Mouse (Mus musculus) kidney, embryonic 16.5 days (tissue): ENCODE results near the gene Rnf169. TPM values are rescaled to one million over a fixed set of nuclear protein-coding genes. Genes with fewer than 3 reads are reported as not detected.

Experiments used
- ATAC-seq: fragments of 200-750 bp; cut with Nextera tagmentation; 2 replicates; pipeline ENCODE4 v1.8.0; 2017; ENCODE audit warnings: moderate TSS enrichment; ENCODE audit not compliant: low FRiP score, low TSS enrichment
- H3K27ac ChIP-seq: fragments of 300-500 bp; sonication (generic); 2 replicates; pipeline ENCODE4 v1.5.1; 2014; ENCODE audit warnings: low read length
- H3K27me3 ChIP-seq: fragments of 300-500 bp; sonication (generic); 2 replicates; pipeline ENCODE4 v1.6.1; 2014; ENCODE audit warnings: low read length, control low read depth, mixed read lengths; ENCODE audit not compliant: insufficient read depth
- H3K36me3 ChIP-seq: fragments of 300-500 bp; sonication (generic); 2 replicates; pipeline ENCODE4 v1.6.1; 2014; ENCODE audit warnings: low read length, control low read depth, mixed read lengths; ENCODE audit not compliant: insufficient read depth
- H3K4me1 ChIP-seq: fragments of 300-500 bp; sonication (generic); 2 replicates; pipeline ENCODE4 v1.6.1; 2014; ENCODE audit warnings: low read length, control low read depth, mixed read lengths; ENCODE audit not compliant: insufficient read depth
- H3K4me2 ChIP-seq: fragments of 300-500 bp; sonication (generic); replicated peaks from 2 replicates; pipeline ENCODE4 v1.6.1; 2014; ENCODE audit warnings: low read depth, low read length
- H3K4me3 ChIP-seq: fragments of 300-500 bp; sonication (generic); 2 replicates; pipeline ENCODE4 v1.5.1; 2014; ENCODE audit warnings: mild to moderate bottlenecking, low read length
- H3K9ac ChIP-seq: fragments of 300-500 bp; sonication (generic); replicated peaks from 2 replicates; pipeline ENCODE4 v1.6.1; 2014; ENCODE audit warnings: low read length
- H3K9me3 ChIP-seq: fragments of 300-500 bp; sonication (generic); 2 replicates; pipeline ENCODE4 v1.6.1; 2016; ENCODE audit warnings: low read length, control low read depth
- WGBS: fragments of 180-500 bp; shearing (Covaris S2); extraction: QIAGEN DNeasy Blood & Tissue Kit; methylation state at CpG from one replicate; pipeline ENCODE4 v1.1.7; 2014; 5-methylcytosine and 5-hydroxymethylcytosine counted together
- polyA plus RNA-seq: library from polyadenylated mRNA; unstranded; fragments of >200 nt; fragmentation: Nextera tagmentation; extraction: Ambion mirVana; gene quantifications from 2 replicates; pipeline ENCODE4 v1.2.1, GENCODE M21; 2015

Rnf169 gene
- 5.6 and 6.1 TPM in 2 replicates for polyA plus RNA-seq

DNA sequence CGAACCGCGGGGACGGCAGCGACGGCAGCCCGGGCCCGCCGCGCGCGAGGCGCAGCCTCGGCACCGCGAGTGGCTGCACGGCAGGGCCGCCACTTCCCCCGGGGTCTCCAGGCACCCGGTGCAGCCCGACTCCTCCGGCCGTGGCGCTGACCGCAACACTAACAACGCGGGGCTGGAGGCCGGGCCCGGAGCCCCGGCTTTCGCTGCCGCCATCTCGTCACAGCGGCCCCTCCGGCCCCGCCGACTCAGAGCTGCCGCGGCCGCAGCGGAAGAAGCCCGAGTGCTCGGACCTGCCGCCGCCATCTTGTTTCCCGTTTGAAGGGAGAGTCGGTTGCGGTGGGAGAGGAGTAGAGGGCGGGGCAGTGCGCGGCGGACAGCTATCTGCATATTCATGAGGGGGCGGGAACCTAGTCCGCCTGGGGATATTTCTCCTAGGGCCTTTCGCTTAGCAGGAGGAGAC is at the start of gene Rnf169:
Gene Rnf169, minus strand, starts transcription at position 317 of the 460 bp plus-strand sequence.
- Histone ChIP-seq H3K4me1 (peaks cover 30% of the 10 kb centered on the region), H3K9me3 (no peaks in the 10 kb centered on the region; the same call in 1 of the 2 replicates), H3K9ac (peak within 1 kb of the TSS; percentile 100), H3K36me3 (no peaks in the 10 kb centered on the region), H3K27me3 (no peaks in the 10 kb centered on the region), H3K4me3 (peak within 1 kb of the TSS; percentile 99), H3K27ac (peak within 1 kb of the TSS; percentile 97), H3K4me2 (peak within 1 kb of the TSS; percentile 69)
- peak; percentile 95 for ATAC-seq
- under 1% methylated on average over 42 of the region's 55 CpGs for WGBS

DNA sequence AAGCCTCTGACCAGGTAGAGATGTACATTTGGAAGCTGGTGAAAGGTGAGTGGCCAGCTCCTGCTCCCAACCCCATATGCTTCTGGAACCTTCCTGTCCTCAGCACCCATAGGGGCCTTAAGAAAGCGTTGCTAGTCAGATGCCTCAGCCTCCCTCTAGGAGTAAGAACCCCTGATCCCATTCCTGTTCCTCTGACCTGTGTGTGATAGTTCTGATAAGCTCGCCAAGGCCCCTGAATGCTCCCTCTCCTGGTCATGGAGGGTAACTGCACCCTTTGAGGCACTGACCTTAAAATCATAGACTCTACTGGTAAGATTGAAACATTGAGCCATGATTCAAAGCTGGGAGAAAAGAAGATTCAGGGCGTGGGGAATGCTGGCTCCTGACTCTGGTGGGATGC is 49.1 kb upstream of the Rnf169 start:
- no peak overlapping the region for H3K4me3 ChIP-seq
- no peaks in the 10 kb centered on the region for H3K9me3 ChIP-seq
- no peak overlapping the region for H3K27ac ChIP-seq
- H3K36me3 ChIP-seq: no peaks in the 10 kb centered on the region
- no peak for ATAC-seq
- H3K27me3 ChIP-seq: no peaks in the 10 kb centered on the region
- no peaks in the 10 kb centered on the region for H3K4me1 ChIP-seq
- H3K4me2 ChIP-seq: no peak overlapping the region
- no peak overlapping the region for H3K9ac ChIP-seq
- WGBS: 49% methylated on average over 3 of the region's 3 CpGs

DNA sequence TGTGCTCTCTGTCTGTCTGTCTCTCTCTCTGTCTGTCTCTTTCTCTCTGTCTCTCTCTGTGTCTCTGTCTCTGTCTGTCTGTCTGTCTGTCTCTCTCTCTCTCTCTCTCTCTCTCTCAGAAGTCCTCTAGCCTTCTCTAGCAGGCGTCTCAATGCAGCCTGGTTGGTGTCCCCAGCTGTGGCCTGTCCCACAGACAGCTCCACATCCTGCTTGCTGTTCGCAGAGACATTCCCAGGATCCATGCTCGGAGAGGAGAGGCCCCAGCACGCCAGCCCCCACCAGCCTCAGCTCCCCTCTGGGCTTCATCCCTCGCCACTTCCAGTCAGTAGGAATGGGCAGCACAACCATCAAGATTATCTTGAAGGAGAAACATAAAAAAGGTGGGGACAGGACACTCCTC is 47.1 kb upstream of the Rnf169 start:
- no peak overlapping the region for H3K9ac ChIP-seq
- no peaks in the 10 kb centered on the region for H3K27me3 ChIP-seq
- H3K9me3 ChIP-seq: no peaks in the 10 kb centered on the region
- no peak overlapping the region for H3K4me2 ChIP-seq
- 36% methylated on average over 5 of the region's 5 CpGs for WGBS
- peak; percentile 67 for ATAC-seq
- no peaks in the 10 kb centered on the region for H3K4me1 ChIP-seq
- no peak overlapping the region; the same call in 1 of the 2 replicates for H3K27ac ChIP-seq
- no peaks in the 10 kb centered on the region for H3K36me3 ChIP-seq
- no peak overlapping the region for H3K4me3 ChIP-seq

- Histone ChIP-seq H3K4me2 (no peak overlapping the region), H3K36me3 (no peaks in the 10 kb centered on the region), H3K27ac (no peak overlapping the region), H3K27me3 (no peaks in the 10 kb centered on the region), H3K4me1 (peaks cover 13% of the 10 kb centered on the region; the same call in 1 of the 2 replicates), H3K9me3 (no peaks in the 10 kb centered on the region), H3K4me3 (no peak overlapping the region), H3K9ac (no peak overlapping the region)
- WGBS: 81% methylated on average over 8 of the region's 8 CpGs
- no peak for ATAC-seq
Observed at GRCm38 (mm10) chr7:100017056-100017455, 36.8 kb upstream of the Rnf169 start.

DNA sequence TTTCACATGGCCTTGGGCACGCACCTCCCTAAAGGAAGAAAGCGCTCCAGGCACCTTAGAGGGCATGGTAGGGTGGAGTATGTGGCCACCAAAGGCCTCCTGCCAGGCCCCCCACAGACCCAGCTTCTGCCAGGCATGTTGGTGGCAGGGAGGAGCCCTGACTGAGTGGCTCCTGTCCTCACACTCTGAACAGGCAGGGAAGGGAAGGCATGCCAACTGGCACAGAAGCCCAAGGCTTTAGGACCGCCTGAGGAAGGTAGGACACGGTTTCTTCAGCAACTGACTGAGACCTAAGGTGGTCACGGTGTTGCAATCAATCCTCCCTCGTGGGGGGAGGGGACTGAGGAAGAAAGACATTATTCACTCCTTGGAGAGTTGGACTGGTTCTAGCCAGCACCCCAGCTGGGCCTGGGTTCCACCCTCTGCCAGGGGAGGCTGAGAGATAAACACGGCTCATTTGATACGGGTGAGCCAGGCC is 33.9 kb upstream of the Rnf169 start:
- Histone ChIP-seq H3K9ac (no peak overlapping the region), H3K9me3 (no peaks in the 10 kb centered on the region), H3K4me3 (no peak overlapping the region), H3K27ac (no peak overlapping the region), H3K4me2 (no peak overlapping the region), H3K36me3 (no peaks in the 10 kb centered on the region), H3K4me1 (peaks cover 18% of the 10 kb centered on the region; the same call in 1 of the 2 replicates), H3K27me3 (peaks cover 8% of the 10 kb centered on the region)
- peak; percentile 78 for ATAC-seq
- 38% methylated on average over 8 of the region's 8 CpGs for WGBS

DNA sequence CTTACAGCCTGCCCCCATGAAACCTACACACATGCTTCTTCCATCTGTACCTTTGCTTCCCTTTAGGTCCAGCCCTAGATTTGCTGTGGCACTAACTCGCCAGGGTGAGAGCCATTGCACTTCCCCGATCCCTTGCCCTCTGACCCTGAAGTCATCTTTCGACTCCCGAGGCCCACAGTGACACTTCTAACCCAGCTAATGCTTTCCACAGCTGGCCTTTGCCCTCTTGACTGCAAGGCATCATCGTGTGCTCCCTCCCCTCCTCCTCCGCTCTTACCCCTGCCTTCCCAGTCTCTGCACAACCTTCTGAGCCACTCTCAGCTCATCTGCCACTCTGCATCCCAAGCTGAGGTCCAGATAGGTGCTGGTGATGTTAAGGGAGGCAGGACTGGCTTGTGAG is 32.3 kb upstream of the Rnf169 start:
- Histone ChIP-seq H3K9me3 (no peaks in the 10 kb centered on the region), H3K27me3 (peaks cover 25% of the 10 kb centered on the region), H3K9ac (no peak overlapping the region), H3K4me2 (no peak overlapping the region), H3K4me3 (no peak overlapping the region), H3K4me1 (peaks cover 18% of the 10 kb centered on the region; the same call in 1 of the 2 replicates), H3K36me3 (no peaks in the 10 kb centered on the region), H3K27ac (no peak overlapping the region)
- WGBS: 32% methylated on average over 6 of the region's 6 CpGs
- no peak for ATAC-seq

- H3K4me1 ChIP-seq: peaks cover 18% of the 10 kb centered on the region; the same call in 1 of the 2 replicates
- H3K27ac ChIP-seq: no peak overlapping the region
- ATAC-seq: no peak
- no peak overlapping the region for H3K4me3 ChIP-seq
- no peak overlapping the region for H3K4me2 ChIP-seq
- H3K9me3 ChIP-seq: no peaks in the 10 kb centered on the region
- H3K27me3 ChIP-seq: peaks cover 29% of the 10 kb centered on the region
- no peak overlapping the region for H3K9ac ChIP-seq
- 59% methylated on average over 8 of the region's 8 CpGs for WGBS
- H3K36me3 ChIP-seq: no peaks in the 10 kb centered on the region
Observed at GRCm38 (mm10) chr7:100012085-100012484, 31.8 kb upstream of the Rnf169 start.

DNA sequence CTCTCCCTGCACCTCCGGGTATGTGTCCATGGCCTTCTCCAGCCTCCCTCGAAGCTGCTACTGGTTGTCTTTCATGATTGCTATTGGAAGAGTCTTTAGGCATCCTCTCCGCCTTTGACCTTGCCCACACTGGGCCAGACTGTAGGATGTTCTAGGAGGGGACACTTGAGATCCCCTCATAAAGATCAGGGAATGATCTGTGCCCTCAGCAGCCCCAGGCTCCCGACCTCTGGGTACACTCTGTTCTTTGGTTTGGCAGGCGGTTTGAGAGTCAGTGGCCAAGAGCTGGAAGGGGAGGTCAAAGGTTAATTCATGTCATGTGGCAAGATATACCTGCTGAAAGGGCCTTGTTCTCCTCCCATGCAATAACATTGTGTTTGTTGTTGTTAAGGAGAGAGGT is 30.5 kb upstream of the Rnf169 start:
- Histone ChIP-seq H3K4me1 (peaks cover 18% of the 10 kb centered on the region; the same call in 1 of the 2 replicates), H3K4me3 (no peak overlapping the region), H3K9ac (no peak overlapping the region), H3K27me3 (peaks cover 43% of the 10 kb centered on the region), H3K27ac (no peak overlapping the region), H3K9me3 (no peaks in the 10 kb centered on the region), H3K36me3 (no peaks in the 10 kb centered on the region), H3K4me2 (no peak overlapping the region)
- WGBS: 25% methylated on average over 5 of the region's 5 CpGs
- no peak for ATAC-seq

- no peak overlapping the region for H3K9ac ChIP-seq
- WGBS: 11% methylated on average over 11 of the region's 11 CpGs
- peaks cover 14% of the 10 kb centered on the region; the same call in 1 of the 2 replicates for H3K4me1 ChIP-seq
- no peak overlapping the region for H3K4me3 ChIP-seq
- no peaks in the 10 kb centered on the region for H3K9me3 ChIP-seq
- H3K27ac ChIP-seq: no peak overlapping the region
- H3K36me3 ChIP-seq: no peaks in the 10 kb centered on the region
- peaks cover 54% of the 10 kb centered on the region for H3K27me3 ChIP-seq
- no peak for ATAC-seq
- H3K4me2 ChIP-seq: no peak overlapping the region
Observed at GRCm38 (mm10) chr7:100009640-100010039, 29.4 kb upstream of the Rnf169 start.

DNA sequence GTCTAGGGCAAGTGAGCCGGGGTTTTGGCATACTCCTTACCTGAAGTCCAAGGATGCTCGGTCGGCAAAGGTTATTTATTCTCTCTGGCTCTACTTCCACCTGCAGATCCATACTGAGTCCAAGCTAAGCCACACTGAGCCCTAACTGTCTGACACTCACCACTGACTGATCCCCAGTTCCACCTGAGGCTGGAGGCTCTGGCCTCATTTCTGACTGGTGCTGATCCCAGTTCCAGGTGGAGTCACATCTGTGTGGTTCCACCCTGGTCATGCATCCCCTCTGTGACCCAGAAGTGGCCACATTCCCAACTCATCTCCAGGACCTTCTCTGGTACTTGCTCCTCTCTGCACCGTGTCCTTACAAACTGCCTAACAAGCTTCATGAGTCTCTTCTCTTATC is 28.5 kb upstream of the Rnf169 start:
- no peak overlapping the region for H3K4me2 ChIP-seq
- ATAC-seq: no peak
- H3K9ac ChIP-seq: no peak overlapping the region
- peaks cover 5% of the 10 kb centered on the region; the same call in 1 of the 2 replicates for H3K4me1 ChIP-seq
- no peak overlapping the region for H3K27ac ChIP-seq
- 89% methylated on average over 4 of the region's 4 CpGs for WGBS
- H3K4me3 ChIP-seq: no peak overlapping the region
- no peaks in the 10 kb centered on the region for H3K9me3 ChIP-seq
- H3K27me3 ChIP-seq: peaks cover 60% of the 10 kb centered on the region
- no peaks in the 10 kb centered on the region for H3K36me3 ChIP-seq
